Mouse (Mus musculus) ES-E14 (cell line): Measurements from ENCODE around the gene Dctn1.

ENCODE experiments used
- CHD2 ChIP-seq: IDR thresholded peaks from 2 replicates; pipeline ENCODE4 v1.6.1; 2014; ENCODE audit warnings: mild to moderate bottlenecking, low read depth, low read length, inconsistent platforms
- HCFC1 ChIP-seq: IDR thresholded peaks from 2 replicates; pipeline ENCODE4 v1.6.1; 2012; ENCODE audit warnings: low read length, inconsistent platforms, borderline replicate concordance; ENCODE audit not compliant: insufficient read depth
- MAFK ChIP-seq: IDR thresholded peaks from 2 replicates; pipeline ENCODE4 v1.6.1; 2014; ENCODE audit warnings: mild to moderate bottlenecking, low read depth, low read length, inconsistent platforms; ENCODE audit not compliant: insufficient read depth
- ZC3H11A ChIP-seq: IDR thresholded peaks from 2 replicates; pipeline ENCODE4 v1.6.1; 2012; ENCODE audit warnings: low read depth, mild to moderate bottlenecking, inconsistent platforms, low read length, borderline replicate concordance
- ZNF384 ChIP-seq: IDR thresholded peaks from 2 replicates; pipeline ENCODE4 v1.6.1; 2012; ENCODE audit warnings: low read depth, low read length, inconsistent platforms

DNA sequence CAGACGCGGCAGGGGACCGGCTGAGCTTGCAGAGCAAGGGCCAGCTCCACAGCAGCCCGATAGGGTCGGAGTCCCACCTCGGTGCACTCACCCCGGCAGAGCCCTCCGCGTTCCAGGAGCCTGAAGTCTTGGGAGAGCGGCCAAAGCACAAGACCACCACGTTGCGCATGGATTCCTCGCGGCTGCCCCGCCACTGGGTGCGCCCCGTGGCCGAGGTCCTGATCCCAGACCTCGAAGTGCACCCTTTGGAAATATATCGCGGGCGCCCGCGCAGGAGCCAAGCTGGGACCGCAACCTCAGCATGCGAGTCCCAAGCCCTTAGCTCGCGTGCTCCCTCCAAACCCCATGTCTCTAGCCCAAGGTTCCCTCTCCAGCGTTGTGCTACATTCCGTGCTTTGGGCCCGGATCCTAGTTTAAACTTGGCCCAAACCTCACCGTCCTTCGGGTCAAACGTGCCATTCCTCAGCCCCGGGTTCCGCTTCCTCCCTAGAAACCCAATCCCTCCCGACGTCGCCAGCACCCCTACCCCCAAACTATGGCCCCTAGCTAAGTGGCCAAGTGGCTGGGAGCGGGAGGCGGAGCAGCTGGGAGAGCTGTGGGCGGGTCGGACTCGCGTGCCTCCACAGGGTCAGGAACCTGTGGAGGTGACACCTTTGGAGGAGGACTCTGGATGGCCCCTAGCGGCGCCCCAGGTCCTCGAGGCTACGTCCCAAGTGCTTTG lies 3.6 kb upstream of the Dctn1 start:
- TF ChIP-seq ZC3H11A, result no peak
- no peak for TF ChIP-seq MAFK
- no peak for TF ChIP-seq HCFC1
- no peak for TF ChIP-seq CHD2
- TF ChIP-seq ZNF384, result no peak
